Mouse (Mus musculus) stomach, postnatal 0 days (tissue): ENCODE measurements around the gene Tnfaip8l2. TPM values are rescaled to one million over a fixed set of nuclear protein-coding genes. Genes with fewer than 3 reads are reported as not detected.

Experiments used
- ATAC-seq: fragments of 200-750 bp; cut with Nextera tagmentation; 2 replicates; pipeline ENCODE4 v1.8.0; 2017; ENCODE audit not compliant: low FRiP score, low TSS enrichment
- DNase-seq: peaks from one replicate; pipeline ENCODE4 v3.0.0-alpha.2; 2016; ENCODE audit warnings: low spot score
- H3K27ac ChIP-seq: fragments of 300-500 bp; sonication (generic); replicated peaks from 2 replicates; pipeline ENCODE4 v1.5.1; 2014; ENCODE audit warnings: mild to moderate bottlenecking, control low read depth
- H3K27me3 ChIP-seq: fragments of 300-500 bp; sonication (generic); 2 replicates; pipeline ENCODE4 v1.6.1; 2014; ENCODE audit warnings: low read length; ENCODE audit not compliant: control insufficient read depth, insufficient read depth
- H3K36me3 ChIP-seq: fragments of 300-500 bp; sonication (generic); 2 replicates; pipeline ENCODE4 v1.6.1; 2014; ENCODE audit warnings: low read length, mixed read lengths; ENCODE audit not compliant: control insufficient read depth, insufficient read depth
- H3K4me1 ChIP-seq: fragments of 300-500 bp; sonication (generic); replicated peaks from 2 replicates; pipeline ENCODE4 v1.6.1; 2014; ENCODE audit warnings: antibody characterized with exemption; ENCODE audit not compliant: control insufficient read depth, insufficient read depth
- H3K4me2 ChIP-seq: fragments of 300-500 bp; sonication (generic); replicated peaks from 2 replicates; pipeline ENCODE4 v1.6.1; 2014; ENCODE audit warnings: low read depth, mild to moderate bottlenecking, control low read depth, moderate library complexity
- H3K4me3 ChIP-seq: fragments of 300-500 bp; sonication (generic); 2 replicates; pipeline ENCODE4 v1.5.1; 2014; ENCODE audit warnings: low read depth, low read length, control low read depth
- H3K9ac ChIP-seq: fragments of 300-500 bp; sonication (generic); 2 replicates; pipeline ENCODE4 v1.6.1; 2014; ENCODE audit warnings: mild to moderate bottlenecking, low read length, control low read depth, mixed read lengths
- H3K9me3 ChIP-seq: fragments of 300-500 bp; sonication (generic); 2 replicates; pipeline ENCODE4 v1.6.1; 2016; ENCODE audit warnings: low read length; ENCODE audit not compliant: control insufficient read depth
- CTCF ChIP-seq: IDR thresholded peaks from 2 replicates; pipeline ENCODE4 v1.5.1; 2016; ENCODE audit warnings: antibody characterized with exemption, low read depth, mild to moderate bottlenecking, moderate library complexity
- EP300 ChIP-seq: optimal IDR thresholded peaks from 2 replicates; pipeline ENCODE3; 2016; ENCODE audit warnings: antibody characterized with exemption
- WGBS: fragments of 180-500 bp; shearing (Covaris S2); extraction: QIAGEN DNeasy Blood & Tissue Kit; methylation state at CpG from one replicate; pipeline ENCODE4 v1.1.7; 2014; 5-methylcytosine and 5-hydroxymethylcytosine counted together
- polyA plus RNA-seq: library from polyadenylated mRNA; unstranded; fragments of >200 nt; fragmentation: Nextera tagmentation; extraction: Ambion mirVana; gene quantifications from 2 replicates; pipeline ENCODE4 v1.2.1, GENCODE M21; 2015

Gene Tnfaip8l2
- 5.0 and 5.3 TPM in 2 replicates for polyA plus RNA-seq

DNA sequence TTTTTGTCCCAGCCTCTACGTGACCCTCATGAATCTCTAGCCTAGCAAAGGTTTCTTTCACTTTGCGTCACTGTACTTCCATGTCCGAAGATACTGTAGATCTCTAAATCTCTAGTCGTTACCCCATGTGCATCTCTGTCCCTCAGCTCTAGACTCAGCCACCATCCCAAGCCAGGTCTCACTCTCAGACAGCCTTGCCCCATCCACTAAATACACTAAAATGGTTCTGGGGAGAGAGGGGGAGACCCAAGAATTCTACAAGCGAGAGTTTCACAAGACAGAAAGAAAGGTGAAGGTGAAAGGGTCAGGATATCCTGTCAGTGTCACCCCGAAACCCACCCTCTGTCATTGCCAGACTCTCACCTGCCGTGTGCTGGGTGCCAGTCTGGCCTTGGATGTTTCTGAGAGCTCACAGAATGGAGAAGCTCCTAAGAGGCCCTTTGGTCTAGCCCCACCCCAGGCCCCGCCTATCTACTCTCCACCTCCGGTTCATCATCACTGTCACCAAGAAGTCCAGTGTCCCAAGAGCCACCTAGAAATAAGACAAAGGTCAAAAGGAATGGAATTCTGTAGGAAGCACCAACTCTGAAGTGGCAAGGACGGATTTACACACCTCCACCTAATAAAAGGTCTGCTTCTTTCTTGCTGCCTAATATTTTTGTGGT, at the start of gene Tnfaip8l2:
TSS of gene Tnfaip8l2 (minus strand) at position 409 of the 665 bp plus-strand sequence.
- 0 out of 2 replicates have a peak, but pooled peaks cover 7% of the 10 kb centered on the region for H3K36me3 ChIP-seq
- H3K9ac ChIP-seq = no peak within 1 kb of the TSS
- TF ChIP-seq EP300 (no peak), CTCF (no peak)
- H3K27ac ChIP-seq = no peak within 1 kb of the TSS
- H3K4me2 ChIP-seq = no peak within 1 kb of the TSS
- ATAC-seq (peak; percentile 48; the same call in 1 of the 2 replicates), DNase-seq (no peak)
- H3K4me1 ChIP-seq = no peaks in the 10 kb centered on the region
- H3K4me3 ChIP-seq = no peak within 1 kb of the TSS
- WGBS = 86% methylated on average over 10 of the region's 10 CpGs
- no peaks in the 10 kb centered on the region for H3K27me3 ChIP-seq
- no peaks in the 10 kb centered on the region for H3K9me3 ChIP-seq

DNA sequence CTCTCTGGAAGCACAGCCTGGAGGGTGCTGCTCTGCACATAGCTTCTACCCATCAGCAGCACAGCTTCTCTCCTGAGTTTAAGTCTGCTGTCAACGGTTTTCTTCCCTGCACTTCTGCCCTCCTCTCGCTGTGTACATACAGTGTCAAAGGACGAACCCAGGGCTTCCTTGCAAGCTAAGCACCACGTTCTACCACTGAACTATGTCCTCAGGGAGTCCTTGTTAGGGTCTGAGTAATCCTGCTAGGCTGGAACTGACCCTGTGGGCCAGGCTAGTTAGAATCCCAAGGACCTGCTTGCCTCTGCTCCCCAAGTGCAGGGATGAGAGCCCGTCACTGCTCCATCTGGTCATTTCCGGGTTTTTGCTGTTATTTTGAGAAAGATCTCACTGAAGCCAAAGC, 44.7 kb upstream of the Tnfaip8l2 start:
- no peak for TF ChIP-seq EP300
- no peak for TF ChIP-seq CTCF
- no peak for ATAC-seq
- Histone ChIP-seq H3K27me3 (no peaks in the 10 kb centered on the region), H3K4me1 (no peaks in the 10 kb centered on the region), H3K9ac (no peak overlapping the region), H3K27ac (no peak overlapping the region), H3K4me3 (no peak overlapping the region), H3K9me3 (no peaks in the 10 kb centered on the region), H3K36me3 (peaks cover 24% of the 10 kb centered on the region), H3K4me2 (no peak overlapping the region)
- DNase-seq = no peak
- WGBS = 87% methylated on average over 6 of the region's 6 CpGs

- no peak for TF ChIP-seq EP300
- TF ChIP-seq CTCF = no peak
- Histone ChIP-seq H3K9me3 (no peaks in the 10 kb centered on the region), H3K27me3 (no peaks in the 10 kb centered on the region), H3K36me3 (peaks cover 24% of the 10 kb centered on the region), H3K4me1 (no peaks in the 10 kb centered on the region), H3K4me2 (no peak overlapping the region), H3K27ac (no peak overlapping the region), H3K4me3 (no peak overlapping the region), H3K9ac (no peak overlapping the region)
- no peak for DNase-seq
- 77% methylated on average over 2 of the region's 2 CpGs for WGBS
- ATAC-seq = no peak
These were observed 43.9 kb upstream of the Tnfaip8l2 start for GRCm38 (mm10) chr3:95186100-95186499.

- Histone ChIP-seq H3K27me3 (no peaks in the 10 kb centered on the region), H3K9me3 (no peaks in the 10 kb centered on the region), H3K36me3 (peaks cover 21% of the 10 kb centered on the region), H3K4me3 (no peak overlapping the region), H3K9ac (no peak overlapping the region), H3K27ac (no peak overlapping the region), H3K4me2 (no peak overlapping the region), H3K4me1 (no peaks in the 10 kb centered on the region)
- DNase-seq (no peak), ATAC-seq (no peak)
- no peak for TF ChIP-seq CTCF
- TF ChIP-seq EP300 = no peak
- WGBS = 86% methylated on average over 9 of the region's 9 CpGs
These were observed 42.8 kb upstream of the Tnfaip8l2 start for GRCm38 (mm10) chr3:95184796-95185577.

DNA sequence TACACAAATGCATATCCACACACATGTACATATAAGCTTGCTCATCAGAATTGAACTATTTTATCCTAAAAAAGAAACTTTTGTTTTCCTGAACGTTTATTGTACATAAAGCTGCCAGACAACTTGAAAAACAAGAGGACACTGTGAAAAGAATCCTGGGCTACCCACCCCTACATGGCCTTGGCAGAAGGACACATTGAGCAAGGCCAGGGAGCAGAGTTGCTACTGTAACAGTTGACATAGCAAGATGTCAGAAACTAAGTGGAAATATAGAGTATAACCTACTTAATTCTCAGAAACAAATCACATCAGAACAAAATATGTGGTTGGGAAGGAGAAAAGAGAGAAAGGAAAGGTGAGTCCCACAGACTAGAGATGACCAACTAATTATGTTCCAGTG, 39.7 kb upstream of the Tnfaip8l2 start:
- no peak for TF ChIP-seq EP300
- TF ChIP-seq CTCF = no peak
- DNase-seq (no peak), ATAC-seq (no peak)
- WGBS = 59% methylated on average over 1 of the region's 1 CpGs
- Histone ChIP-seq H3K36me3 (peaks cover 6% of the 10 kb centered on the region; the same call in 1 of the 2 replicates), H3K4me1 (no peaks in the 10 kb centered on the region), H3K4me2 (no peak overlapping the region), H3K9me3 (no peaks in the 10 kb centered on the region), H3K27me3 (no peaks in the 10 kb centered on the region), H3K9ac (no peak overlapping the region), H3K4me3 (no peak overlapping the region), H3K27ac (no peak overlapping the region)

DNA sequence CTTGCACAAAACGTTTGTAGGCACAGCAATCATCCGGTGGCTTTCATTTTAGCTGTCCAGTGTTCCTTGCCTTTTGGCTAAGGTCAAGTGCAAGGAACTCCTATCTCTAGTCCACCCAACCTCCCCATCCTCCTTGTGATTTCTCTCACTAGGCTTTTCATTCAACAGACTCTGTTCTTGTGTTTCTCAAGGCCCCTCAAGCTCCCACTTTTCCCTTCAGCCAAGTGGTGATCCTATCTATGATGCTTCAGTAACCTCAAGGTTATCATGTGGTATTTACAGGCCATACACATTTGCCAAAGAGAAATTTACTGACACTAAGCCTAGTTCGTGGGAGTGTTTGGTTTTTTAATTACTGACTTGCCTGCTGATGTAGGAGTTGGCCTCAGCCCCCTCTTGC, 37.7 kb upstream of the Tnfaip8l2 start:
- Histone ChIP-seq H3K9ac (no peak overlapping the region), H3K4me3 (no peak overlapping the region), H3K9me3 (no peaks in the 10 kb centered on the region), H3K36me3 (0 out of 2 replicates have a peak, but pooled peaks cover 3% of the 10 kb centered on the region), H3K4me1 (no peaks in the 10 kb centered on the region), H3K4me2 (no peak overlapping the region), H3K27ac (no peak overlapping the region), H3K27me3 (no peaks in the 10 kb centered on the region)
- 59% methylated on average over 3 of the region's 3 CpGs for WGBS
- ATAC-seq (no peak), DNase-seq (no peak)
- TF ChIP-seq EP300 (no peak), CTCF (no peak)
